Mouse (Mus musculus) midbrain, embryonic 11.5 days (tissue): Measurements from ENCODE around the gene Pex11b. TPM values are rescaled to one million over a fixed set of nuclear protein-coding genes. Genes with fewer than 3 reads are reported as not detected.

Source experiments
- ATAC-seq: fragments of 200-750 bp; cut with Nextera tagmentation; 2 replicates; pipeline ENCODE4 v1.8.0; 2017; ENCODE audit warnings: moderate TSS enrichment, moderate library complexity; ENCODE audit not compliant: low FRiP score
- DNase-seq: peaks from one replicate; pipeline ENCODE4 v3.0.0; 2015; ENCODE audit warnings: low spot score; ENCODE audit errors: missing footprints
- H3K27ac ChIP-seq: fragments of 300-500 bp; sonication (generic); 2 replicates; pipeline ENCODE4 v1.5.1; 2014; ENCODE audit warnings: low read depth, low read length
- H3K27me3 ChIP-seq: fragments of 300-500 bp; sonication (generic); 2 replicates; pipeline ENCODE4 v1.6.1; 2014; ENCODE audit warnings: mild to moderate bottlenecking, low read length, moderate library complexity, mixed read lengths; ENCODE audit not compliant: control insufficient read depth, insufficient read depth
- H3K36me3 ChIP-seq: fragments of 300-500 bp; sonication (generic); 2 replicates; pipeline ENCODE4 v1.6.1; 2014; ENCODE audit warnings: mild to moderate bottlenecking, low read length, moderate library complexity, mixed read lengths; ENCODE audit not compliant: control insufficient read depth, insufficient read depth
- H3K4me1 ChIP-seq: fragments of 300-500 bp; sonication (generic); 2 replicates; pipeline ENCODE4 v1.6.1; 2014; ENCODE audit warnings: low read length; ENCODE audit not compliant: control insufficient read depth, insufficient read depth
- H3K4me2 ChIP-seq: fragments of 300-500 bp; sonication (generic); 2 replicates; pipeline ENCODE4 v1.6.1; 2014; ENCODE audit warnings: mild to moderate bottlenecking, moderate library complexity
- H3K4me3 ChIP-seq: fragments of 300-500 bp; sonication (generic); 2 replicates; pipeline ENCODE4 v1.5.1; 2014; ENCODE audit warnings: low read depth, low read length
- H3K9ac ChIP-seq: fragments of 300-500 bp; sonication (generic); 2 replicates; pipeline ENCODE4 v1.6.1; 2014; ENCODE audit warnings: low read length
- H3K9me3 ChIP-seq: fragments of 300-500 bp; sonication (generic); 2 replicates; pipeline ENCODE4 v1.6.1; 2016; ENCODE audit warnings: low read length; ENCODE audit not compliant: control insufficient read depth
- WGBS: fragments of 180-500 bp; shearing (Covaris S2); extraction: QIAGEN DNeasy Blood & Tissue Kit; methylation state at CpG from one replicate; pipeline ENCODE4 v1.1.7; 2014; 5-methylcytosine and 5-hydroxymethylcytosine counted together
- polyA plus RNA-seq: library from polyadenylated mRNA; unstranded; fragments of >200 nt; fragmentation: Nextera tagmentation; extraction: Ambion mirVana; gene quantifications from 2 replicates; pipeline ENCODE4 v1.2.1, GENCODE M21; 2014

The Pex11b gene
- polyA plus RNA-seq, 1 experiment from 2014 or later = 43.9 TPM

DNA sequence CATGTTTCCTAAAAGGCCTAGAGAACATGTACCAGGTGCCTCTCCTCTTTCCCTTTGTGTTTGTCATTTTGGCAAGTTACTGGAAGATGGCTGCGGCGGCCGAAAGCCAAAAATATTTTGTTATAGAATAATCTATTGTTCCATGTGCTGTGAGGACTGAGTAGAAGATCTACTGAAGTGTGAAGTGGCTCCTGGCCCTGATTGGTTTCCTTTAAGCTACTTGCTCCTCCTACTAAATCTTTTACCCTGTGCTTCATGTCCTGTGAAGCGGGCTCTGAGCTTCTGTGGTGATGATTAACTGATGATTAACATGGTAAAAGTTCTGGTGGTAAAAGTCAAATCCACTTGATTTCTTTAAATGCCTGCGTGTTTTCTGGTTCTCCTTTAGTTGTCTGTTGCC lies 31.7 kb downstream of the Pex11b start:
- no peaks in the 10 kb centered on the region; the same call in 1 of the 2 replicates for H3K27me3 ChIP-seq

DNA sequence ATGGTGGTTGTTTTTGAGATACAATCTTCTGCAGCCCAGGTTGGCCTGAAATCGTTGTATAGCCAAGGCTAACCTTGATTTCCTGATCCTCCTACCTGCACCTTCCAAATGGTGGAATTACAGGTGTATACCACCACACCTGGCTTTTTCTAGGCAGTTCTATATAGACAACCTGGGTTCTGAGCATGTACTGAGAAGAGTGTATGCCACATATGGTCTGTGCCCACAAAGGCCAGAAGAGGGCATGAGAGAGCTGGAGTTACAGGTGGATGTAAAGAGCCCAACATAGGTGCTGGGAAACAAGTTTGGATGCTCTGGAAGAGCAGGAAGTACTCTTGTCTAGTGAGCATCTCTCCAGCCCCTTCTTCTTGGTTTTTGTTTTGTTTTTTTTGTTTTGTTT lies 32.1 kb downstream of the Pex11b start:
- no peak overlapping the region for H3K4me2 ChIP-seq
- DNase-seq (peak; percentile 81), ATAC-seq (no peak)
- H3K4me3 ChIP-seq = no peak overlapping the region
- H3K27me3 ChIP-seq = no peaks in the 10 kb centered on the region; the same call in 1 of the 2 replicates
- peaks cover 4% of the 10 kb centered on the region; the same call in 1 of the 2 replicates for H3K4me1 ChIP-seq
- no peaks in the 10 kb centered on the region for H3K36me3 ChIP-seq
- no peak overlapping the region for H3K9ac ChIP-seq
- 53% methylated on average over 1 of the region's 1 CpGs for WGBS
- H3K9me3 ChIP-seq = no peaks in the 10 kb centered on the region
- H3K27ac ChIP-seq = no peak overlapping the region

More for the DNA sequence above, 31.7 kb downstream of the Pex11b start:
- no peaks in the 10 kb centered on the region for H3K36me3 ChIP-seq
- H3K4me1 ChIP-seq = peaks cover 4% of the 10 kb centered on the region; the same call in 1 of the 2 replicates
- ATAC-seq (no peak), DNase-seq (no peak)
- no peak overlapping the region for H3K4me3 ChIP-seq
- no peaks in the 10 kb centered on the region for H3K9me3 ChIP-seq
- H3K4me2 ChIP-seq = no peak overlapping the region
- no peak overlapping the region for H3K9ac ChIP-seq
- no peak overlapping the region for H3K27ac ChIP-seq
- 92% methylated on average over 5 of the region's 5 CpGs for WGBS

DNA sequence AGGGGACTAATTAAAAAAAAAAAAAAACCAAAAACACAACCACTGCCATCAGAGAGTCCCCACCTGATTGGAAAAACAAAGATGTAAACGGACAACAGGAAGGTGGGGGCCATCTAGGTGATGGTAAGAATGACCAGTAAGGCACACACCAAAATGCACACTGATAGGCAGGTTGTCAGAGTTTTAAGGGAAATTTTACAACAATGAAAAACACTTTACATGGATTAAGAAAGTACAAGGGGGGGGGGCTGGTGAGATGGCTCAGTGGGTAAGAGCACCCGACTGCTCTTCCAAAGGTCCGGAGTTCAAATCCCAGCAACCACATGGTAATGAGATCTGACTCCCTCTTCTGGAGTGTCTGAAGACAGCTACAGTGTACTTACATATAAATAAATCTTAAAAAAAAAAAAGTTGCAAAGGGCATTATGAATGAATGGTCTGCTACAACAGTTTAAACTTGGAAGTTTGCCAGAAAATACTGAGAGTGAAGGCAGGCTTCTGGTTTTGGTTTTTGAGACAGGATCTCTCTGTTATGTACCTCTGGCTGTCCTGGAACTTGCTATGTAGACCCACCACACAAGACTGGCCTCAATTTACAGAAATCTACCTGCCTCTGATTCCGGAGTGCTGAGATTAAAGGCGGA lies 33.4 kb downstream of the Pex11b start:
- Histone ChIP-seq H3K4me1 (peaks cover 2% of the 10 kb centered on the region; the same call in 1 of the 2 replicates), H3K27me3 (no peaks in the 10 kb centered on the region; the same call in 1 of the 2 replicates), H3K36me3 (no peaks in the 10 kb centered on the region), H3K4me2 (no peak overlapping the region), H3K9me3 (no peaks in the 10 kb centered on the region), H3K4me3 (no peak overlapping the region), H3K9ac (no peak overlapping the region), H3K27ac (no peak overlapping the region)
- ATAC-seq (no peak), DNase-seq (no peak)
- 98% methylated on average over 5 of the region's 5 CpGs for WGBS

DNA sequence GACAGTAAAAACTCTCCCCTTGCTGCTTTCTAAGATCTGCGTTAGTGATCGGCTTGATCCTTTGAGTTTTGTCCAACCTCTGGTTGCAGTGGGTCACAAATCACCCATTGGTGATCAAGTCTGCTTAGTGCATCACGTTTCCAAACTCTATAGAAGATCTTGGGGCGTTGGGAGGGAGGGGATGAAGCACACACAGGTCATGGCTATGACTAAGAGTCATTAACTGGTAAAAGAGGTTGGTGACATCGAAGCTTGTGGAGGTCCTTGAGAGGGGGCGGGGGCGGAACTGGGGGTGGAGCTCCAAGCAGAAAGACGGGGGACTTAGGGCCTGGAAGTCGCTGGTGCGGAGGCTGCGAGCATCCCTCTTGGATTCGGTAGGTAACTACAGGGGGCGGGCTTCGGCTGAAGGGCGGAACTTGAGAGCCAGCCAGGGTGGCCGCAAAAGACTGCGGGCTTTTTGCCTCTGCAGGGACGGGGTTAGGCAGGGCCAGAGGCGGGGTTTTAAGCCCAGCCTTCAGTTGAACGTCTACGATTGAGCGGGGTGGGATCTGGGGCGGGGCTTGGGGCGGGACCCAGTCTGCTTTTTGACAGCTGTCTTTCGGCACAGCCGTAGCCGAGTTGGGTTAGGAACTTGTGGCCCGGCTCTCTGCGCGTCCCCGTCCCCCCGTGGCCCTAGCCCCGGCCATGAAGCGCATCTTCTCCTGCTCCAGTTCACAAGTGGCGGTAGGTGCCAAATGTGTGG lies 34.7 kb downstream of the Pex11b start, which contains the start of gene Ankrd35:
TSS of gene Ankrd35 (plus strand) at position 405 of the 742 bp plus-strand sequence.
- peak within 1 kb of the TSS; percentile 24; the same call in 1 of the 2 replicates for H3K9ac ChIP-seq
- peak within 1 kb of the TSS; percentile 55 for H3K4me2 ChIP-seq
- WGBS = 5% methylated on average over 35 of the region's 35 CpGs
- peak within 1 kb of the TSS; percentile 32 for H3K4me3 ChIP-seq
- H3K36me3 ChIP-seq = no peaks in the 10 kb centered on the region
- H3K27me3 ChIP-seq = no peaks in the 10 kb centered on the region; the same call in 1 of the 2 replicates
- no peak within 1 kb of the TSS for H3K27ac ChIP-seq
- peak; percentile 97 for DNase-seq
- H3K4me1 ChIP-seq = peaks cover 2% of the 10 kb centered on the region; the same call in 1 of the 2 replicates
- no peaks in the 10 kb centered on the region for H3K9me3 ChIP-seq
- peak; percentile 95 for ATAC-seq

DNA sequence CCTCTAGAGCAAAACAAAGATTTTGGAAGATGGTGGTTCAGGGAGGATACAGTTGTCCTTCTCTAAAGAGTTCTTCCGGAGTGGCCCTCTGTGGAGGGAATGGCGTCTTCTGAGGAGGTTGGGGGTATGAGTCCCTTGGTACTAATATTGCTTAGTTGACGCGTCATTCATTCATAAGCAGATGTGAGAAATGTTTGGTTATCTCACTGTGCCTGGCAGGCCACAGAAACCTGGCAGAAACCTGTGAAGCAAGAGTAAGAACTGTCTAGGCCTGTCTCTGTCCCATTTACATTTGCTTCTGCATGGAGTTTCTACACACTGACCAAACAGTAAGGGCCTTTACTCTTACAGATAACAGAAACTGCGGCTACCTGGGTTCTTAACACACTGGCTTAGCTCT lies 36.3 kb downstream of the Pex11b start:
- peak; percentile 71 for DNase-seq
- Histone ChIP-seq H3K36me3 (no peaks in the 10 kb centered on the region), H3K4me3 (no peak overlapping the region), H3K27ac (no peak overlapping the region), H3K27me3 (no peaks in the 10 kb centered on the region; the same call in 1 of the 2 replicates), H3K9me3 (no peaks in the 10 kb centered on the region), H3K4me2 (no peak overlapping the region), H3K9ac (no peak overlapping the region), H3K4me1 (peaks cover 2% of the 10 kb centered on the region; the same call in 1 of the 2 replicates)
- no peak for ATAC-seq
- 94% methylated on average over 5 of the region's 5 CpGs for WGBS

DNA sequence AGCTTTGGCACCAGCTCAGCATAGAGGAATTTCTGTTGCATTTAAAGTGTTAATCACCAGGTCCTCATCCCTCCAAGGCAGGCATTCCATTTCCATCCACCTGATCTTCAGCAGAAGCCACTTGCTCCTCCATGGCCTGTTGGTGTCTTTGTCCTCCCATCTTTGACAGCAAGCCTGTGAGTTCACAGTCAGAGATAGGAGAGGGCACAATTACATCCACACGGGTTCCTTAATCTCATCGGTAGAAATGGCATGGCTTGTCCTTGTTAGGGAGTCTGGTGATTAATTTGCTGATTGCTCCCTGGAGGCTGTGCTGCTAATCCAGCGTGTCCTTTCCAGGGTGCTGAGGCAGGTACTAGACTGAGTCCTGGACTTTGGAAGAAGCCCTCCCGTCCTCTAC lies 38.3 kb downstream of the Pex11b start:
- no peak overlapping the region for H3K4me3 ChIP-seq
- DNase-seq (no peak), ATAC-seq (no peak)
- no peak overlapping the region for H3K4me2 ChIP-seq
- no peaks in the 10 kb centered on the region for H3K36me3 ChIP-seq
- no peak overlapping the region for H3K9ac ChIP-seq
- whole genome bisulfite sequencing = 74% methylated on average over 4 of the region's 4 CpGs
- H3K9me3 ChIP-seq = no peaks in the 10 kb centered on the region
- H3K4me1 ChIP-seq = peaks cover 2% of the 10 kb centered on the region; the same call in 1 of the 2 replicates
- no peaks in the 10 kb centered on the region; the same call in 1 of the 2 replicates for H3K27me3 ChIP-seq
- no peak overlapping the region for H3K27ac ChIP-seq

DNA sequence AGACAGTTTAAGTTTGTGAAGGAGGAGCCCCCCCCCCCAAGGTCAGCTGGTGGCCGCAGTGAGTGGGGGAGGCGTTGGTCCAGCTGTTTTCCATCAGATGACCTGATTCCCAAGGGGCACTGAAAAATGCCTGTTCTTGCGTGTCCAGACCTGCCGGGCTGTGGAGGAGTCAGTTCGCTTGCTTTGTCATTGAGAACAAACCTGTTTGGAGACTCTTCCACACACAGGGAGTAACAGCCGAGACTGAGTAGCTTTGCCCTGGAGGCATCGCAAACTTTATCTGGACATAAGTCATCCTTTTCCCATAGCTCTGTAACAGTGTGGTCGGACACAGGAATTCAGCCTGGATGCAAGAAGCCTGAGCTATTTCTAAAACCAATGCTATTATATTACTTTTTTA lies 39.3 kb downstream of the Pex11b start:
- Histone ChIP-seq H3K9ac (no peak overlapping the region), H3K9me3 (no peaks in the 10 kb centered on the region), H3K4me3 (no peak overlapping the region), H3K27me3 (no peaks in the 10 kb centered on the region; the same call in 1 of the 2 replicates), H3K4me1 (peaks cover 2% of the 10 kb centered on the region; the same call in 1 of the 2 replicates), H3K36me3 (no peaks in the 10 kb centered on the region), H3K27ac (no peak overlapping the region), H3K4me2 (no peak overlapping the region)
- ATAC-seq (no peak), DNase-seq (peak; percentile 67)
- WGBS = 67% methylated on average over 8 of the region's 8 CpGs

DNA sequence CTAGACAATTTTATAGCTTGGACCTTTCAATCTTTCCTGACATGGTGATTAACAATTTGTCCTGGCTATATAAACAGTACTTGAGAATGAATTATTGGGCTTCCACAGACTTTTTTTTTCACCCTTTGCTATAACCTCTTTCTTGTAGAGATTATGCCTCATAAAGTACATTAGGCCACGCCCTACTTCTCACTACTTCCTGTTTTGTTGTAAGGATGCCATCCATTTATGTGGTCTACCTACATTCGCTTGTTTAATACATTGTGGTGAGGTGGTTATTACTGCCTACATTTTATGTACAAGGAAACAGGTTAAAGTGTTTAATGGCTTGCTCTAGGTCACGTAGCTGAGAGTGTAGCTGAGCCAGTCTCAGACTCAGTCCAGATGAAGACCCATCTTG lies 40.0 kb downstream of the Pex11b start:
- H3K27me3 ChIP-seq = peaks cover 4% of the 10 kb centered on the region; the same call in 1 of the 2 replicates
- no peak overlapping the region for H3K27ac ChIP-seq
- ATAC-seq = no peak
- no peaks in the 10 kb centered on the region for H3K36me3 ChIP-seq
- H3K4me3 ChIP-seq = no peak overlapping the region
- H3K9ac ChIP-seq = no peak overlapping the region
- peaks cover 2% of the 10 kb centered on the region; the same call in 1 of the 2 replicates for H3K4me1 ChIP-seq
- DNase-seq = no peak
- H3K4me2 ChIP-seq = no peak overlapping the region
- 82% methylated on average over 3 of the region's 3 CpGs for WGBS
- H3K9me3 ChIP-seq = no peaks in the 10 kb centered on the region

DNA sequence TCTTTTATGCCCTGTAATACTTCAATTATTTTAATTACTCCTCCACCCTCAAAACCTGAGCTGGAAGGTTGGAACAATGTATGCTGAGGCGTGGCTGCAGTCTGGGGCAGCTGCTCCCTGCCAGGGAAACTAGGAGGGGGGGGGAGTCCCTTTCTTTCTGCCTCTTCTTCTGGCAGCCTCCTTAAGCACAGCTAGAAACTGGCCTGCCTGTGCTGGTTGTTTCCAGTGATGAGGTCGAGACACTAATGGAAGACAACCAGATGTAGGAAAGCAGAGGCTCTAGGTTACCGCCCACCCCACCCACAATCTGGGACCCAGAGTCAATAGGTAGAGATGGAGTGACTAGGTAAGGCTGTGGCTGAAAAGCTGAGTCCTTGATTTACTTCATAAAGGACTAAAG lies 40.5 kb downstream of the Pex11b start:
- no peak for ATAC-seq
- 27% methylated on average over 3 of the region's 3 CpGs for WGBS

More for the DNA sequence above, 40.5 kb downstream of the Pex11b start:
- Histone ChIP-seq H3K4me2 (no peak overlapping the region), H3K4me3 (no peak overlapping the region), H3K4me1 (no peaks in the 10 kb centered on the region), H3K9me3 (no peaks in the 10 kb centered on the region), H3K27ac (no peak overlapping the region), H3K36me3 (no peaks in the 10 kb centered on the region), H3K9ac (no peak overlapping the region), H3K27me3 (peaks cover 4% of the 10 kb centered on the region; the same call in 1 of the 2 replicates)
- no peak for DNase-seq
